Mouse (Mus musculus) forebrain, embryonic 13.5 days (tissue): ENCODE measurements around the gene Sp1. TPM values are rescaled to one million over a fixed set of nuclear protein-coding genes. Genes with fewer than 3 reads are reported as not detected.

Experiments used
- ATAC-seq: fragments of 200-750 bp; cut with Nextera tagmentation; 2 replicates; pipeline ENCODE4 v1.8.0; 2017
- H3K27ac ChIP-seq: fragments of 300-500 bp; sonication (generic); 2 replicates; pipeline ENCODE4 v1.5.1; 2015; ENCODE audit warnings: inconsistent platforms, mild to moderate bottlenecking, moderate library complexity
- H3K27me3 ChIP-seq: fragments of 300-500 bp; sonication (generic); 2 replicates; pipeline ENCODE4 v1.6.1; 2015; ENCODE audit warnings: mild to moderate bottlenecking, inconsistent platforms
- H3K36me3 ChIP-seq: fragments of 300-500 bp; sonication (generic); 2 replicates; pipeline ENCODE4 v1.6.1; 2015; ENCODE audit warnings: mild to moderate bottlenecking, inconsistent platforms; ENCODE audit not compliant: poor library complexity, severe bottlenecking
- H3K4me1 ChIP-seq: fragments of 300-500 bp; sonication (generic); 2 replicates; pipeline ENCODE4 v1.6.1; 2015; ENCODE audit warnings: inconsistent platforms
- H3K4me2 ChIP-seq: fragments of 300-500 bp; sonication (generic); 2 replicates; pipeline ENCODE4 v1.6.1; 2015; ENCODE audit warnings: inconsistent platforms, mild to moderate bottlenecking, moderate library complexity
- H3K4me3 ChIP-seq: fragments of 300-500 bp; sonication (generic); 2 replicates; pipeline ENCODE4 v1.5.1; 2015; ENCODE audit warnings: mild to moderate bottlenecking, inconsistent platforms
- H3K9ac ChIP-seq: fragments of 300-500 bp; sonication (generic); 2 replicates; pipeline ENCODE4 v1.6.1; 2015; ENCODE audit warnings: mild to moderate bottlenecking, inconsistent platforms
- H3K9me3 ChIP-seq: fragments of 300-500 bp; sonication (generic); replicated peaks from 2 replicates; pipeline ENCODE4 v1.6.1; 2016; ENCODE audit warnings: inconsistent platforms
- WGBS: fragments of 180-500 bp; shearing (Covaris S2); methylation state at CpG from one replicate; pipeline ENCODE4 v1.1.7; 2015; 5-methylcytosine and 5-hydroxymethylcytosine counted together
- polyA plus RNA-seq: library from polyadenylated mRNA; unstranded; fragments of >200 nt; fragmentation: Nextera tagmentation; extraction: Ambion mirVana; gene quantifications from 2 replicates; pipeline ENCODE4 v1.2.1, GENCODE M21; 2015

Gene Sp1
- polyA plus RNA-seq, 1 experiment from 2014 or later, result 7.0 TPM

- Histone ChIP-seq H3K27me3 (no peaks in the 10 kb centered on the region), H3K9me3 (no peaks in the 10 kb centered on the region), H3K9ac (no peak overlapping the region), H3K4me3 (no peak overlapping the region), H3K4me1 (peaks cover 19% of the 10 kb centered on the region), H3K36me3 (no peaks in the 10 kb centered on the region), H3K4me2 (no peak overlapping the region), H3K27ac (no peak overlapping the region)
- 35% methylated on average over 6 of the region's 6 CpGs for WGBS
- no peak for ATAC-seq
These were observed 50.0 kb downstream of the Sp1 start for GRCm38 (mm10) chr15:102455993-102456392.

DNA sequence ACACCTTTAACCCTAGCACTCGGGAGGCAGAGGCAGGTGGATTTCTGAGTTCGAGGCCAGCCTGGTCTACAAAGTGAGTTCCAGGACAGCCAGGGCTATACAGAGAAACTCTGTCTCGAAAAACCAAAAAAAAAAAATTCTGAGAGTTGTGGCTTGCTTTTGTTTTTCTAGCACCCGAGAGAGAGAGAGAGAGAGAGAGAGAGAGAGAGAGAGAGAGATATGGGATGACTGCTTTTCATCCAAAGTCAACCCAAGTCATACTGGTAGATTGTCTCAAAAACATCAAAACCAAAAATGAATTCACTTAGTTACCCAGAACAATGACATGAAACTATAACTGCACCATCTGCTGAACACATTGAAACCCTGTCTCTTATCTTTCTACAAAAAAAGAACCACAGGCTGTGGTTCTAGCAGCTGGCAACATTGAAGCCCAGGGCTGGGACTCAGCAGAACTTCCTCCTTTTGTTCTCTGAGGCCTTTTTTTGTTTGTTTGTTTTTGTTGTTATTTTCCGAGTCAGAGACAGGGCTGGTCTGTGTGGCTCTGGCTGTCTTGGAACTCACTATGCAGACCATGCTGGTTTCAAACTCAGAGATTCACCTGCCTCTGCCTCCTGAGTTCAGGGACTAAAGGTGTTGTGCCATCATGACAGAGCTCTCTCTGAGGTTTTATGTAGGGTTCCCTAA is 52.2 kb downstream of the Sp1 start:
- no peak overlapping the region for H3K27ac ChIP-seq
- H3K4me2 ChIP-seq, result peak overlapping the region; percentile 62
- peak overlapping the region; percentile 47 for H3K4me3 ChIP-seq
- 80% methylated on average over 5 of the region's 5 CpGs for WGBS
- H3K9me3 ChIP-seq, result no peaks in the 10 kb centered on the region
- H3K36me3 ChIP-seq, result peaks cover 6% of the 10 kb centered on the region; the same call in 1 of the 2 replicates
- peak overlapping the region; percentile 47; the same call in 1 of the 2 replicates for H3K9ac ChIP-seq
- peak; percentile 53; the same call in 1 of the 2 replicates for ATAC-seq
- no peaks in the 10 kb centered on the region for H3K27me3 ChIP-seq
- peaks cover 19% of the 10 kb centered on the region for H3K4me1 ChIP-seq

DNA sequence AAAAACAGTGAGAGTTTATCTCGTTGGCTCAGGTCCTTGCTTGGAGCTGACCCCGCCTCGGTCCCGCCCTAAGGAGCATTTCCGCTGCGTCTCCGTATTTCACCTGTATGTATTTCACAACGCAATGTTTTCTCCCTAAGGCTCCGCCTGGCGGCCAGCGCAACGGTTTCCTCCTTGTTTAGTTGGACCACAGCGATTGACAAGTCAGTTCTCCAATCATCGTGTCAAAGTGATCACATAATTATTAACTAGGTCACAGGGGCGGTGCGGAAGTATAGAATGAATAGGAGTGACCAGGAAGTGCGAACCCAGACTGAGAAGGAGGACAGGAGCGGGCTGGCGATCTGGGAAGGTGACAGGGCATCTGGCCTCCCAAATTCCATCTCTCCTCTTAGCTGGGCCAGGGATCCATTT is 53.0 kb downstream of the Sp1 start, which contains the start of gene Prr13:
Gene Prr13 (plus strand): TSS at position 125 of the 414 bp plus-strand sequence.
- Histone ChIP-seq H3K4me2 (peak within 1 kb of the TSS; percentile 62), H3K27me3 (no peaks in the 10 kb centered on the region), H3K9ac (peak within 1 kb of the TSS; percentile 47), H3K27ac (no peak within 1 kb of the TSS), H3K4me1 (peaks cover 19% of the 10 kb centered on the region), H3K9me3 (no peaks in the 10 kb centered on the region), H3K4me3 (peak within 1 kb of the TSS; percentile 47), H3K36me3 (peaks cover 6% of the 10 kb centered on the region; the same call in 1 of the 2 replicates)
- under 1% methylated on average over 19 of the region's 19 CpGs for whole genome bisulfite sequencing
- ATAC-seq, result peak; percentile 91

GRCm38 (mm10) chr15:102459381-102459780 is 53.4 kb downstream of the Sp1 start:
- Histone ChIP-seq H3K9ac (peak overlapping the region; percentile 47), H3K9me3 (no peaks in the 10 kb centered on the region), H3K27me3 (no peaks in the 10 kb centered on the region), H3K4me1 (peaks cover 19% of the 10 kb centered on the region), H3K4me2 (peak overlapping the region; percentile 62), H3K27ac (no peak overlapping the region), H3K36me3 (peaks cover 6% of the 10 kb centered on the region; the same call in 1 of the 2 replicates), H3K4me3 (peak overlapping the region; percentile 47)
- no peak for ATAC-seq
- 39% methylated on average over 6 of the region's 6 CpGs for whole genome bisulfite sequencing

DNA sequence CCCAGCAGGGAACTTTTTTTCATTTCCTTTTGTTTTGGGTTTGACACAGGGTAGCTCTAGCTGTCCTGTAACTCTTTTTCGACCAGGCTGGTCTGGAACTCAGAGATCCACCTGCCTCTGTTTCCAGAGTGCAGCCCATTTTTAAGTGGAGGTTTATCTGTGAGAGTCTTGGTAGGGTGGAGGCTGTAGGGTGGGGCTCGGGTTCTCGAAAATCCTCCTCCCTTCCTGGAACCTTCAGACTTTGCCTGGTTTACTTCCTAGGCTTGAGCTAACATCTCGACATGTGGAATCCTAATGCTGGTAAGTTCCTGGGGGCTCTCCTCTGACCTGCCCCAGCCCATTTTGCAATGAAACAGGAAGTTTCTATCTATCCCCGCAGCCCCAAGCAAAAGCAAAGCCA is 53.9 kb downstream of the Sp1 start:
- WGBS, result 74% methylated on average over 5 of the region's 5 CpGs
- no peak for ATAC-seq
- Histone ChIP-seq H3K27ac (no peak overlapping the region), H3K9me3 (no peaks in the 10 kb centered on the region), H3K4me2 (peak overlapping the region; percentile 62), H3K4me3 (peak overlapping the region; percentile 47), H3K9ac (no peak overlapping the region), H3K36me3 (peaks cover 6% of the 10 kb centered on the region; the same call in 1 of the 2 replicates), H3K4me1 (peaks cover 19% of the 10 kb centered on the region), H3K27me3 (no peaks in the 10 kb centered on the region)

DNA sequence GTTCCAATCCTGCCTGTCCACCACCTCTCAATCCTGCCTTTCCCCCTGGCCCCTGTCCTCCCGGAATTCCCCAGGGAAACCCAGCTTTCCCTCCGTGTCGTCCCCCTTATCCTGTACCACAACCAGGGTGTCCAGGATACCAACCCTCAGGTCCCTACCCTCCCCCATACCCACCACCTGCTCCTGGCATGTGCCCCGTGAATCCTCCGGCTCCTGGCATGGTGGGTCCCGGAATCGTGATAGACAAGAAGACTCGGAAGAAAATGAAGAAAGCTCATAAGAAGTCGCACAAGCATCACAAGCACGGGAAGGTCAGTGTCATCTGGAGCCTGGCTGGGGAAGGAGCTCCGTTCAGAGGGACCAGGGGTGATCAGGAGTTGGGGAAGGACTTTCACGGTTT is 54.5 kb downstream of the Sp1 start:
- H3K4me1 ChIP-seq, result peaks cover 19% of the 10 kb centered on the region
- no peak for ATAC-seq
- H3K4me2 ChIP-seq, result peak overlapping the region; percentile 62; the same call in 1 of the 2 replicates

DNA sequence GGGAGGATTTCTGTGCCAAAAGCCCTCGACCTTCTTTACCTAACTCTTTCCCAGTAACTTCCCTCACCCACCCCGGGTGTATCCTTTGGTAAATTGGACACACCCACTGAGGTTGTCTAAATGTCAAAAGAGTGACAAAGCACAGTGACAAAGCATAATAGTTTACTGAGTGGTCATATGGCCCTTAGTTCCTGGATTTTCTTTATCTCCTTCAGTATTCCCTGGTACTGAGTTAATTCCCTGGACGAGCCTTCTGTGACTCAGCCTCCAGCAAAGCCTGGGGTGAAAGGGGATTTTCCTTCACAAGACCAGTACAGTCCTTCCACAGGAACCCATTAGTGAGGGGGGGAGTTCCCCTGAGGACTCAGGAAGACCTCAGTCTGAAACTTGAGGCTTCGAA is 55.0 kb downstream of the Sp1 start:
- Histone ChIP-seq H3K27me3 (no peaks in the 10 kb centered on the region), H3K4me3 (no peak overlapping the region), H3K9me3 (no peaks in the 10 kb centered on the region), H3K9ac (no peak overlapping the region), H3K4me1 (peaks cover 19% of the 10 kb centered on the region), H3K4me2 (no peak overlapping the region), H3K36me3 (peaks cover 6% of the 10 kb centered on the region; the same call in 1 of the 2 replicates), H3K27ac (no peak overlapping the region)
- 78% methylated on average over 4 of the region's 4 CpGs for WGBS
- no peak for ATAC-seq

More for the DNA sequence above, 54.5 kb downstream of the Sp1 start:
- Histone ChIP-seq H3K9me3 (no peaks in the 10 kb centered on the region), H3K27me3 (no peaks in the 10 kb centered on the region), H3K36me3 (peaks cover 6% of the 10 kb centered on the region; the same call in 1 of the 2 replicates), H3K27ac (no peak overlapping the region), H3K9ac (no peak overlapping the region), H3K4me3 (no peak overlapping the region)
- 86% methylated on average over 12 of the region's 12 CpGs for WGBS

- H3K4me3 ChIP-seq, result no peak overlapping the region
- H3K27me3 ChIP-seq, result no peaks in the 10 kb centered on the region
- peaks cover 19% of the 10 kb centered on the region for H3K4me1 ChIP-seq
- H3K9me3 ChIP-seq, result no peaks in the 10 kb centered on the region
- no peak for ATAC-seq
- 89% methylated on average over 9 of the region's 9 CpGs for WGBS
- peaks cover 6% of the 10 kb centered on the region; the same call in 1 of the 2 replicates for H3K36me3 ChIP-seq
- no peak overlapping the region for H3K9ac ChIP-seq
- no peak overlapping the region for H3K4me2 ChIP-seq
- no peak overlapping the region for H3K27ac ChIP-seq
These were observed 55.6 kb downstream of the Sp1 start for GRCm38 (mm10) chr15:102461430-102462075.

DNA sequence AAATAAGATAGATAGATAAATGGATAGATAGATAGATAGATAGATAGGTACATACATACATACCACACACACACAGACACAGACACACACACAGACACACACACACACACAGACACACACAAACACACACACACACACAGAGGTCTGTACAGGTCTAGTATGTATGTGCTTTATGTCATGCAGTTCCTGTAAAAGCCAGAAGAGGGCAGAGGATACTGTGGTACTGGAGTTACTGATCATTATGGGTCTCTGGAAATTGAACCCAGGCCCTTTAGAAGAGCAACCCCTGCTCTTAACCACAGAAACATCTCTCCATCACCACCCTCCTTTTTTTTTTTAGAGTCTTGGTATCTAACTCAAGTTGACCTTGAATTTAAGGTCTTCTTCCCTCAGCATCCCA is 57.7 kb downstream of the Sp1 start:
- no peaks in the 10 kb centered on the region for H3K27me3 ChIP-seq
- no peak overlapping the region for H3K27ac ChIP-seq
- H3K4me3 ChIP-seq, result no peak overlapping the region
- H3K36me3 ChIP-seq, result peaks cover 6% of the 10 kb centered on the region; the same call in 1 of the 2 replicates
- no peak for ATAC-seq
- no peaks in the 10 kb centered on the region for H3K9me3 ChIP-seq
- H3K9ac ChIP-seq, result no peak overlapping the region
- peaks cover 15% of the 10 kb centered on the region for H3K4me1 ChIP-seq
- H3K4me2 ChIP-seq, result no peak overlapping the region

- Histone ChIP-seq H3K4me1 (peaks cover 20% of the 10 kb centered on the region), H3K9me3 (no peaks in the 10 kb centered on the region), H3K36me3 (0 out of 2 replicates have a peak, but pooled peaks cover 2% of the 10 kb centered on the region), H3K27ac (no peak overlapping the region), H3K4me2 (no peak overlapping the region), H3K4me3 (no peak overlapping the region), H3K27me3 (no peaks in the 10 kb centered on the region), H3K9ac (no peak overlapping the region)
- ATAC-seq, result no peak
- WGBS, result 97% methylated on average over 9 of the region's 9 CpGs
These were observed 62.9 kb downstream of the Sp1 start for GRCm38 (mm10) chr15:102468675-102469370.

DNA sequence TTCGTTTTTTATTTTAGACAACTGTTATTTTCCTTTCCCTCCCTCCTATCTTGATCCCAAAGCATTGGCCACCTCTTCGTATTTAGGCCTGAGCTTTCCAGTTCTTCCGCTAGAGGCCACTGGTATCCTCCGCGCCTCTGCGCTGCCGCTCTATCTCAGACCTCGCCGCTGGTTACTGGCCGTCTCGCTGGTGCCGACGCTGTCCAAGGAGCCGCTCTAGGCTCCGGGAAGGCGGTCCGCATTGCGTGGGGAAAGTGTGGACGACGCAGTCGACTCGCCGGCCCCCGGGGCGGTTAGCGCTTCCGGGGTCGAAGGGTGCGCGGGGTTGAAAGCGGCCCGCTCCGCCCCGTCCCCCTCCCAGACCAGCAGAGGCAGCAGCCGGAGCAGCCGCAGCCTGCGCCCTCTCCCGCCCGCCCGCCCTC is 64.3 kb downstream of the Sp1 start, which contains the start of gene Pcbp2:
Gene Pcbp2 (plus strand): TSS at position 357 of the 422 bp plus-strand sequence.
- Histone ChIP-seq H3K4me2 (peak within 1 kb of the TSS; percentile 76), H3K9me3 (no peaks in the 10 kb centered on the region), H3K4me3 (peak within 1 kb of the TSS; percentile 90), H3K9ac (peak within 1 kb of the TSS; percentile 97), H3K27me3 (no peaks in the 10 kb centered on the region), H3K4me1 (peaks cover 20% of the 10 kb centered on the region), H3K27ac (peak within 1 kb of the TSS; percentile 97), H3K36me3 (peaks cover 16% of the 10 kb centered on the region)
- under 1% methylated on average over 35 of the region's 40 CpGs for WGBS
- ATAC-seq, result peak; percentile 99
